Mouse (Mus musculus): ENCODE data around the gene Gbx1. TPM values are rescaled to one million over a fixed set of nuclear protein-coding genes. Genes with fewer than 3 reads are reported as not detected.

Gene Gbx1
- polyA plus RNA-seq, 1 experiment from 2014 or later: 1.3 TPM

DNA sequence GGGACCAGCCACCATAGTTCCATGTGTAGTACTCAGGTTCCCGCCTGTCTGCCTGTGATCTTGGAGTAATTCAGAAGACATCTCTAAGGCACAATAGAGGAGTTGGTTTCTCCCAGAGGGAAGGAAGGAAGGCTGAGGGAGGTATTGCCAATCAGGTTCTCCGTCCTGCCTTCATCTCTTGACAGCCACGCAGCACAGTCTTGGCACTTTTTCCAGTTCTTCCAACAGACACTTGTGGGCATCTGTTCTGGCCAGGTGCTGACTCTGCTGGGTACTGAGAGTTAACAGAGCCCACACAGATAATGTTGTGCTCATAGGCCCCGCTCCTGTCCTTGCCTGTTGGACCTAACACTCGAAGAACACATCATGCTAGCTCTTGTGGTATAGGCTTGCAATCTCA lies 40.3 kb downstream of the Gbx1 start:
- Histone ChIP-seq H3K4me1 (replicated peaks; ENCODE audit: control insufficient read depth, insufficient read depth, low read length) (peaks cover 23% of the 10 kb centered on the region), H3K36me3 (ENCODE audit: control insufficient read depth, insufficient read depth) (peaks cover 20% of the 10 kb centered on the region), H3K9ac (replicated peaks; ENCODE audit: low read depth, low read length) (no peak overlapping the region), H3K27me3 (replicated peaks; ENCODE audit: control insufficient read depth, insufficient read depth, low read length) (no peaks in the 10 kb centered on the region), H3K4me2 (ENCODE audit: low read length) (no peak overlapping the region), H3K9me3 (ENCODE audit: control insufficient read depth, low read length) (no peaks in the 10 kb centered on the region), H3K27ac (ENCODE audit: low read length) (no peak overlapping the region), H3K4me3 (replicated peaks; ENCODE audit: low read length) (no peak overlapping the region)
- WGBS: 84% methylated on average over 5 of the region's 5 CpGs
- no peak for ATAC-seq

DNA sequence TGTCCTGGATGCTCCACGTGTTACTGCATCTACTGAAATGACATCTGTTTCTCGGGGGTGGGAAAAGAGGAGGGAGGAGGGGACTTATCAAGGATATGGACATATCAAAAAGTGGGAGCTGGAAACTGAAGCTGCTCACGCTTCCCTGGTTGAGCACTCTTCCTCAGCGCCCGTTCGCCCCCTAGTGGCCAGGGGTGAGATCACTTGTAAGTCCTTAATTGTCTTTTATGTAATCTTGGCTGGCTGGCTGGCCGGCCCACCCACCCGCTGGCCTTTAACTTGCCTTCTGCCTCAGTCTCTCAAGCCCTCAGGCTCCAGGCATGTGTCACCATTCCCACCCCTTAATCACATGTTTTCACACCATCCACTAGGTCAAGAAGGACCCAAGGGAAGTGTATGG lies 40.9 kb downstream of the Gbx1 start:
- H3K4me1 ChIP-seq (replicated peaks; ENCODE audit: control insufficient read depth, insufficient read depth, low read length): peaks cover 28% of the 10 kb centered on the region
- H3K36me3 ChIP-seq (ENCODE audit: control insufficient read depth, insufficient read depth): peaks cover 15% of the 10 kb centered on the region
- no peak overlapping the region for H3K27ac ChIP-seq (ENCODE audit: low read length)
- H3K4me3 ChIP-seq (replicated peaks; ENCODE audit: low read length): no peak overlapping the region
- H3K4me2 ChIP-seq (ENCODE audit: low read length): no peak overlapping the region
- ATAC-seq: peak; percentile 24; the same call in 1 of the 2 replicates
- H3K9me3 ChIP-seq (ENCODE audit: control insufficient read depth, low read length): no peaks in the 10 kb centered on the region
- no peaks in the 10 kb centered on the region for H3K27me3 ChIP-seq (replicated peaks; ENCODE audit: control insufficient read depth, insufficient read depth, low read length)
- 0% methylated on average over 8 of the region's 8 CpGs for WGBS
- H3K9ac ChIP-seq (replicated peaks; ENCODE audit: low read depth, low read length): no peak overlapping the region

DNA sequence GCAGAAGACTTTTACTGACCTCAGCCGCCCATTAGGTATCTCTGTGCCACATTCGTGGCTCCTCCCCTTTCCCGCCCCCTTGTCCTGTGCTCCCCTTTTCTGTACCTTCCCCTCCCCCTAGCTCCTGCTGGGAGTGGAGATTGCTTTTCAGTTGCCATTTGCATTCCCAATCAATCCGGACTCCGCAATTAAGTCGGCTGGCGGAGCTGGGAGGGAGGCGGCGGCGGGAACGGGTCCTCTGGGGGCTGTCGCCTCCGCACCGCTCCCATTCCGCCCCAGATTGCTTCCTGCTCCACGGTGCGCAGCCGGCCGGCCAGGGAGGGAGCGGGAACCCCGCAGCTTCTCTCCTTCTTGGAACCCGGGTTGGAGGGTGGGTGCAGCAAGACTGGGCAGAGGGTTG lies 42.0 kb downstream of the Gbx1 start:
- Histone ChIP-seq H3K27me3 (replicated peaks; ENCODE audit: control insufficient read depth, insufficient read depth, low read length) (no peaks in the 10 kb centered on the region), H3K27ac (ENCODE audit: low read length) (no peak overlapping the region), H3K9ac (replicated peaks; ENCODE audit: low read depth, low read length) (peak overlapping the region; percentile 30; the same call in 1 of the 2 replicates), H3K36me3 (ENCODE audit: control insufficient read depth, insufficient read depth) (peaks cover 17% of the 10 kb centered on the region), H3K4me2 (ENCODE audit: low read length) (peak overlapping the region; percentile 31), H3K4me1 (replicated peaks; ENCODE audit: control insufficient read depth, insufficient read depth, low read length) (peaks cover 26% of the 10 kb centered on the region), H3K4me3 (replicated peaks; ENCODE audit: low read length) (no peak overlapping the region), H3K9me3 (ENCODE audit: control insufficient read depth, low read length) (no peaks in the 10 kb centered on the region)
- 4% methylated on average over 22 of the region's 22 CpGs for WGBS
- ATAC-seq: peak; percentile 16; the same call in 1 of the 2 replicates

DNA sequence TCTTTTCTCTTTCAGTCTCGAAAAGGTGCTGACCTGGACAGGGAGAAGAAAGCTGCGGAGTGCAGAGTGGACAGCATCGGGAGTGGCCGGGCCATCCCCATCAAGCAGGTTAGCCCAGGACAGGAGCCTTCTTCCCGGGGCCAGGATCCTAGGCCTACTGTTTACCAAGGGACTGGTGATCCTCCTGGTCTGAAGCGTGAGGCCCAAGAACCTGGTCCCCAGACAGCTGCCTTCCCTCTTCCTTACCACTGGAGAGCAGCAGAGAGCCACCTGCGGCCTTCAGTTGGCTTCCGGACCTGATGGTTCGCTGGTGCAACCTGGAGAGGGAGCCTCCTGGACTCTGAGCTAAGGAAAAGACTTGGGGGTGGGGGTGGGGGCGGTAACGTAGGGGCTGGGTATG lies 43.7 kb downstream of the Gbx1 start:
- 22% methylated on average over 11 of the region's 11 CpGs for WGBS
- Histone ChIP-seq H3K36me3 (ENCODE audit: control insufficient read depth, insufficient read depth) (peaks cover 16% of the 10 kb centered on the region), H3K27me3 (replicated peaks; ENCODE audit: control insufficient read depth, insufficient read depth, low read length) (no peaks in the 10 kb centered on the region), H3K27ac (ENCODE audit: low read length) (no peak overlapping the region), H3K4me3 (replicated peaks; ENCODE audit: low read length) (no peak overlapping the region), H3K4me2 (ENCODE audit: low read length) (no peak overlapping the region), H3K9ac (replicated peaks; ENCODE audit: low read depth, low read length) (no peak overlapping the region), H3K9me3 (ENCODE audit: control insufficient read depth, low read length) (no peaks in the 10 kb centered on the region), H3K4me1 (replicated peaks; ENCODE audit: control insufficient read depth, insufficient read depth, low read length) (peaks cover 26% of the 10 kb centered on the region)
- ATAC-seq: peak; percentile 23

DNA sequence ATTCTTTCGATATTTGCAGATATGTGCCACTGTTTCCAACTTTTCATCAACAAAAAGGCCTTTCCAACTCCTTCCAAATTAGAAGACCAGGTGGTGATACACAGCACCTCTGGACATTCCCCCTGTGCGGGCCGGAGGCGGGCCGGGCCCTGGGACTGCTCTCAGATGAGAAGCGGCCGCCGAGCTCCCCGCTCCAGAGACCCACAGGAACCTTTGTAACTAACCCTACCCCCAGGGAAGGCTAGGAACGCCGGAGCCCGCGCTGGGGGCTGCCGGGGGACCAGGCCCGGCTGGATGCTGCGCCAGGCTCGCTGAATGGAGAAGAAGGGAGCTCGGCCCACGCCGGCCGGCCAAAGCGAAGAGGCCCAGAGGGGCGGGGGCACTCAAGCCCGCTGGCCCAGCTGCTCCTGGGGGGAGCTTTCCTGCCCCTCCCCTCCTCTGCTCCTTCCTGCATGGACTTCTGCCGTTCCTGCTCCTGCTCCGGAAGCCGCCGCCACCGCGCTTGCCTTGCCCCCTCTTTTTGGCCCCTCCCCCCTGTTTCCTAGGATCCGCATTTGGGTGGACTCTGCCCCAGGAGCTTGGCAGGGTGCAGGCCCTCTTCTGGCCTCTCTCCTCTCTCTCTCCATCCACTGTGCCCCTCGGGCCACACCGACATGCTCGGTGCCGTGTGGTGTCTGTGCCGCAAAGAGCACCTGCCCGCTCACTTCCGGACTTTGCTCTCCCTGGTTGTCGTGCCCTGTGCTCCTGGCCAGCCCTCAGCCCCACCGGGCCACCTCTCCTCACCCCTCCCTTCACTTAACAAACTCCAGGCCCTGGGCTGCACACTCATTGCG lies 44.5 kb downstream of the Gbx1 start:
- no peak overlapping the region for H3K4me2 ChIP-seq (ENCODE audit: low read length)
- peak; percentile 9; the same call in 1 of the 2 replicates for ATAC-seq

DNA sequence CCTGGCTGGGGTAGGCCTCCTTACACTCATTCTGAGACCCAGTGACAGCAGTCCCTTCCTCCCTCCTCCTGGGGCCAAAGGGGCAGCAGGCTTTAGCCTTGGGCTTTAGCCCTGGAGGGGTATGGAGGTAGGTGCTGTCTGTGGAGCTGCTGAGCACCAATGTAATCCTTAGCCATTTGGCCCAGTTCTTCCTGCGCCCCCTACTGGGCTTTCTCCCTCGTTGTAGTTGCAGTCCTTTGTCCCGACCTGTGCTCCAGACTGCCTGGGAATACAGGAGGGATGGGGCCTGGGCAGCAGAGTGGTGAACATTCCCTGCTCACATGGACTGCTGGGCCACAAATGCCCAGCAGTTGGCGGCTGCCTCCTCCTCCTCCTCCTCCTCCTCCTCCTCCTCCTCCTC lies 45.4 kb downstream of the Gbx1 start:
- Histone ChIP-seq H3K4me1 (replicated peaks; ENCODE audit: control insufficient read depth, insufficient read depth, low read length) (peaks cover 26% of the 10 kb centered on the region), H3K27ac (ENCODE audit: low read length) (no peak overlapping the region)
- WGBS: 6% methylated on average over 4 of the region's 4 CpGs

More for the DNA sequence above, 44.5 kb downstream of the Gbx1 start:
- H3K27ac ChIP-seq (ENCODE audit: low read length): no peak overlapping the region
- no peaks in the 10 kb centered on the region for H3K27me3 ChIP-seq (replicated peaks; ENCODE audit: control insufficient read depth, insufficient read depth, low read length)
- H3K9ac ChIP-seq (replicated peaks; ENCODE audit: low read depth, low read length): 0 out of 2 replicates have a peak overlapping the region, but pooled peaks have one; percentile 23
- peaks cover 26% of the 10 kb centered on the region for H3K4me1 ChIP-seq (replicated peaks; ENCODE audit: control insufficient read depth, insufficient read depth, low read length)
- 49% methylated on average over 38 of the region's 41 CpGs for WGBS
- H3K4me3 ChIP-seq (replicated peaks; ENCODE audit: low read length): no peak overlapping the region
- peaks cover 14% of the 10 kb centered on the region for H3K36me3 ChIP-seq (ENCODE audit: control insufficient read depth, insufficient read depth)
- H3K9me3 ChIP-seq (ENCODE audit: control insufficient read depth, low read length): no peaks in the 10 kb centered on the region

DNA sequence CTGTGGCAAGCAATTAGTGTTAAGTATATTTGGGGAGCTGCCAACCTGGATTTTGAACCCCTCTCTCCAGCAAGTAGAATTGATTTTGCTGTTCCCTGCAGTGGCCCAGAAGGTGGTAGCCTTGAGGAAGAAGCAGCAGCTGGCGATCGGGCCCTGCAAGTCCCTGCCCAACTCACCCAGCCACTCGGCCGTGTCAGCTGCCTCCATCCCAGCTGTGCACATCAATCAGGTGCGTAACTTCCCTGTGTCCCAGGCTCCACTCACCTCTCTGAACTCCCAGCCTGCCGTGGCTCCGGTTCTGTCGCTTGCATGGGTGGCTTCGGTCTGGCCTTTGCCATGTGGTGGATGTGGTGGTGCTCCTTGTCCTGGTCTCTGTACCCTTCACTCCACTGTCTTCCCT lies 49.1 kb downstream of the Gbx1 start:
- Histone ChIP-seq H3K27me3 (replicated peaks; ENCODE audit: control insufficient read depth, insufficient read depth, low read length) (peaks cover 7% of the 10 kb centered on the region), H3K9ac (replicated peaks; ENCODE audit: low read depth, low read length) (no peak overlapping the region), H3K36me3 (ENCODE audit: control insufficient read depth, insufficient read depth) (peaks cover 14% of the 10 kb centered on the region), H3K27ac (ENCODE audit: low read length) (no peak overlapping the region), H3K4me2 (ENCODE audit: low read length) (no peak overlapping the region), H3K4me3 (replicated peaks; ENCODE audit: low read length) (no peak overlapping the region), H3K4me1 (replicated peaks; ENCODE audit: control insufficient read depth, insufficient read depth, low read length) (peaks cover 30% of the 10 kb centered on the region), H3K9me3 (ENCODE audit: control insufficient read depth, low read length) (no peaks in the 10 kb centered on the region)
- ATAC-seq: no peak
- 92% methylated on average over 9 of the region's 9 CpGs for WGBS

More for the DNA sequence above, 45.4 kb downstream of the Gbx1 start:
- no peaks in the 10 kb centered on the region for H3K27me3 ChIP-seq (replicated peaks; ENCODE audit: control insufficient read depth, insufficient read depth, low read length)
- ATAC-seq: peak; percentile 50
- H3K4me2 ChIP-seq (ENCODE audit: low read length): no peak overlapping the region
- H3K4me3 ChIP-seq (replicated peaks; ENCODE audit: low read length): no peak overlapping the region
- H3K9me3 ChIP-seq (ENCODE audit: control insufficient read depth, low read length): no peaks in the 10 kb centered on the region
- peaks cover 14% of the 10 kb centered on the region for H3K36me3 ChIP-seq (ENCODE audit: control insufficient read depth, insufficient read depth)
- no peak overlapping the region for H3K9ac ChIP-seq (replicated peaks; ENCODE audit: low read depth, low read length)

DNA sequence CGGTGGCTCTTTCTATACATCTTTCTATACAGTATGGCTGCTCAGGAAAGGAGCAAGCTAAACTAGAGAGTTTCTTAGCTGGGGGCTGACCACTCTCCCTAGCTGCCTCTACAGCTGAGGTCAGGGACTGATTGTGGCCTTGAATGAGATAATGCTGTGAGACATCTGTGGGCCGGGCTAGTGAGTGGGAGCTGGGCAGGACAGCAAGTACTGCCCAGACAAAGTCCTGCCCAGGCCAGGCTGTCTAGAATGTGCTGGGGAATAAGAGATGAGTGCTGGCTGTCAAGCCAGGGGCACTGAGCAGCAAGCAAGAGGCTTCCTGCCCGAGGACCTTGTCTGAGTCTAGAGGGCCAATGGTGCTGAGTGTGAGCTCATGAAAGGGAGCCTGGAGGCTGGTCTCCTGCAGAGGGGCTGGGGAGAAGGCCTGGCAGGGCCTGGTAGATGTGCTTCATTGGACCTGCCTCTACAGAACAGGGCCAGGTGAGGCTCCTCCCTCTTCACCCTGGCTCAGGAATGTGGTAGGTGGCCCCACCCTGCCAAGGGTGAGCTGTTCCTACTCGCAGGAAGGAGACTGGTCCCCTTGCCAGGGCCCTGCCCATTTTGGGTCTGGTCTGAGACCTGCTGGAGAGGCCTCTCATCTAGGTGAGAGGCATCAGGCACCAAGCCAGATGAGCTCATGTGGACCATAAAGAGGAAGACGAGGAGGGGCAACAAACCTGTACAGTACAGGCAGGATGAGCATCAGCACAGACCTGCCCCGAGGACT lies 51.3 kb downstream of the Gbx1 start:
- Histone ChIP-seq H3K4me3 (replicated peaks; ENCODE audit: low read length) (no peak overlapping the region), H3K27ac (ENCODE audit: low read length) (no peak overlapping the region), H3K36me3 (ENCODE audit: control insufficient read depth, insufficient read depth) (peaks cover 10% of the 10 kb centered on the region), H3K27me3 (replicated peaks; ENCODE audit: control insufficient read depth, insufficient read depth, low read length) (peaks cover 7% of the 10 kb centered on the region), H3K4me1 (replicated peaks; ENCODE audit: control insufficient read depth, insufficient read depth, low read length) (peaks cover 21% of the 10 kb centered on the region), H3K9ac (replicated peaks; ENCODE audit: low read depth, low read length) (peak overlapping the region; percentile 48; the same call in 1 of the 2 replicates), H3K9me3 (ENCODE audit: control insufficient read depth, low read length) (no peaks in the 10 kb centered on the region), H3K4me2 (ENCODE audit: low read length) (no peak overlapping the region)
- ATAC-seq: no peak
- WGBS: 81% methylated on average over 6 of the region's 6 CpGs

DNA sequence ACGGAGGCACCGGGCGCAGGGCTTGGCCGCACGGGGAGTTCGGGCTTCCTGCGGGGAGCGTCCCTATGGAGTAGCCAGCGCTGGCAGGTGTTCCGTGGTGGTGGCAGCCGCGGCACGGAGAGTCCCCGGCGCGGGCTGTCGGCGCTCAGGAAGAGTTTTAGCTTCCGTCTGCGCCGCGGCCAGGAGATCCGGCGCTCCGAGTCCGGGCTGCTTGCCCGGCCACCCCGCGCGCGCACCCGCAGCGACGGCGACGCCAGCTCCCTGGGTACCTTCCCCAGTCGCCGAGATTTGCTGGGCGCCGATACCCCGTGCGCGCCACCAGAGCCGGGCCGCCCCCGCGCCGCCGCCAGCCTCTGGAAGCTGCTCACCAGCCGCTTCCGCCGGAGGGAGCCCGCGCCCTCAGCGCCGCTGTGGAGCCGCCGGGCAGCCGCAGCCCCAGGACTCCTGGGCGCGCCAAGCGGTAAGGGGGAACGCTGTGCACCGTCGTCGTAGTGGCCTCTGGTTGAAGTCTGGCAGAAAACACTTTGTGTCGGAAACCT lies 52.2 kb downstream of the Gbx1 start:
- WGBS: 3% methylated on average over 67 of the region's 67 CpGs
- H3K27me3 ChIP-seq (replicated peaks; ENCODE audit: control insufficient read depth, insufficient read depth, low read length): peaks cover 7% of the 10 kb centered on the region
- H3K4me1 ChIP-seq (replicated peaks; ENCODE audit: control insufficient read depth, insufficient read depth, low read length): peaks cover 24% of the 10 kb centered on the region
- H3K4me2 ChIP-seq (ENCODE audit: low read length): peak overlapping the region; percentile 56
- H3K36me3 ChIP-seq (ENCODE audit: control insufficient read depth, insufficient read depth): peaks cover 10% of the 10 kb centered on the region
- peak overlapping the region; percentile 48 for H3K9ac ChIP-seq (replicated peaks; ENCODE audit: low read depth, low read length)
- no peaks in the 10 kb centered on the region for H3K9me3 ChIP-seq (ENCODE audit: control insufficient read depth, low read length)
- peak; percentile 41 for ATAC-seq
- H3K27ac ChIP-seq (ENCODE audit: low read length): no peak overlapping the region
- H3K4me3 ChIP-seq (replicated peaks; ENCODE audit: low read length): peak overlapping the region; percentile 40

Data from forebrain, embryonic 16.5 days (tissue).